Mouse (Mus musculus): ENCODE data around the gene Tesc. TPM values are rescaled to one million over a fixed set of nuclear protein-coding genes. Genes with fewer than 3 reads are reported as not detected.

Tesc gene
- polyA plus RNA-seq, 1 experiment, result not detected

DNA sequence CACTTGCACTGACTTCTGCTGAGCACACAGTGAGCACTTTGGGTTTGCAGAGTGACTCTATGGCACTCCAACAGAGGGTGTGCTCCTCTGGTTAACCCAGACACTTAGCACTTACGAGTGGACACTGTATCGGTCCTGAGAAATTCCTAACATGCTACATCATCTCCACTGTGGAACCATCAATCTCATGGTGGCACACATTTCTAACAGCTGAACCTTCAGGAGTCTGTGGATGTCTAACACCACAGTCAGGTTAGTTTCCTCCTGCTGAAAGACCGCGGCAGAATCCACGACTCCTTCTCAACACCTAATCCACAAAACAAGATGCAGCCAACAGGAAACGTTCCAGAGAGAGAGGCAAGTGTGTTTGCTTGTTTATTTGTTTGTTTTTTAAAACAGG, 51.0 kb downstream of the Tesc start:
- Histone ChIP-seq H3K4me3 (ENCODE audit: insufficient read depth, low read length) (no peak overlapping the region), H3K27ac (ENCODE audit: insufficient read depth, low read depth, low read length) (no peak overlapping the region), H3K4me1 (ENCODE audit: control insufficient read depth, insufficient read depth, low read length) (0 out of 2 replicates have a peak, but pooled peaks cover 3% of the 10 kb centered on the region)
- TF ChIP-seq POLR2A (IDR thresholded peaks at IDR 0.05; ENCODE audit: borderline replicate concordance, low read depth, low read length) (no peak), CTCF (IDR thresholded peaks at IDR 0.05; ENCODE audit: low read depth, low read length) (no peak)

DNA sequence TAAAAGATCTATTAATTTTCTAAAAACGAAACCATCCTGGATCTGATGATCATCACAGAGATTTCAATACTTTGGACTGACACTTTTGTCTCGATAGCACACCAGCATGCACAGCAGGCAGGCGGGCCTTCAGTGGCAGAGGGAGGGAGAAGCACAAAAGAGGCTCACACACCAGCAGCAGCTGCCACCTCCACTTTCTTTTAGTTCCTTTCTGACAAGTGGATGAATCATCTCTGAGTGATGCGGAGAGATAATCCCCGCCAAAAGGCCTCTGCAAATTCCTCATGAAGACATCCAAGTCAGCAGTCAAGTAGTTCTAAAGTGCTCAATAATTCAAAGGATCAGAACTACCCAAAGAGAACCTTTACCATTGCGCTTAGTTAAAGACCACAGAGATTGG, 51.8 kb downstream of the Tesc start:
- Histone ChIP-seq H3K27ac (ENCODE audit: insufficient read depth, low read depth, low read length) (no peak overlapping the region), H3K4me3 (ENCODE audit: insufficient read depth, low read length) (no peak overlapping the region), H3K4me1 (ENCODE audit: control insufficient read depth, insufficient read depth, low read length) (peaks cover 5% of the 10 kb centered on the region; the same call in 1 of the 2 replicates)
- TF ChIP-seq POLR2A (IDR thresholded peaks at IDR 0.05; ENCODE audit: borderline replicate concordance, low read depth, low read length), result no peak
- no peak for TF ChIP-seq CTCF (IDR thresholded peaks at IDR 0.05; ENCODE audit: low read depth, low read length)

- Histone ChIP-seq H3K27ac (ENCODE audit: insufficient read depth, low read depth, low read length) (no peak overlapping the region), H3K4me1 (ENCODE audit: control insufficient read depth, insufficient read depth, low read length) (peaks cover 5% of the 10 kb centered on the region; the same call in 1 of the 2 replicates), H3K4me3 (ENCODE audit: insufficient read depth, low read length) (no peak overlapping the region)
- TF ChIP-seq POLR2A (IDR thresholded peaks at IDR 0.05; ENCODE audit: borderline replicate concordance, low read depth, low read length) (no peak), CTCF (IDR thresholded peaks at IDR 0.05; ENCODE audit: low read depth, low read length) (no peak)
Measured at GRCm38 (mm10) chr5:118079839-118080250, 52.3 kb downstream of the Tesc start.

DNA sequence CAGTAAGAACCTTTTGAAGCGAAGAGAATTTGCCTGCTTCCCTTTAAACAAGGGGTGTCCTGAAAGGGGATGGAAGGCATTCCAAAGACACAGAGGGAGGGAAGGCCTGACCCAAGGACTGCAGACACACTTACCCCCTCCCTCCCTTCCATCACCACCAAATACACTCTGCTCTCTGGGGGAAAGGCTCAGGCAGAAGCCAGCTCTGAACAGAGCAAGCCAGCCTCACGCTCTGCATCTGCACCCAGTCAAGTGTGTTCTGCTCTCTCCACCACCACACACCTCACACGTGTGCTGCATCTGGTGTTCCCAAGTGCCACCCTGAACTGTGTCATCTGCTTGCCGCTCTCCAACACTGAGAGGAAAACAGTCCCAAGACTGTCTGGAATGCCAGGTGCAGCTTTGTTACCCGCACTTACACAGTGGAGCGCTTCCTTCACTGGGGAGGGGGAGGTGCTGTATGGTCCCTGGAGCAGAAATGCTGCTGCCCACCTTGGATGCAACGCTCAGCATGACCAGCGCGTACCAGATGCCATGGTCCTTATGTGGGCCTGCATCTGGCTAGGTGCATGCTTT, 53.9 kb downstream of the Tesc start:
- peaks cover 5% of the 10 kb centered on the region; the same call in 1 of the 2 replicates for H3K4me1 ChIP-seq (ENCODE audit: control insufficient read depth, insufficient read depth, low read length)
- no peak overlapping the region for H3K27ac ChIP-seq (ENCODE audit: insufficient read depth, low read depth, low read length)
- TF ChIP-seq POLR2A (IDR thresholded peaks at IDR 0.05; ENCODE audit: borderline replicate concordance, low read depth, low read length) (no peak), CTCF (IDR thresholded peaks at IDR 0.05; ENCODE audit: low read depth, low read length) (no peak)
- no peak overlapping the region for H3K4me3 ChIP-seq (ENCODE audit: insufficient read depth, low read length)

DNA sequence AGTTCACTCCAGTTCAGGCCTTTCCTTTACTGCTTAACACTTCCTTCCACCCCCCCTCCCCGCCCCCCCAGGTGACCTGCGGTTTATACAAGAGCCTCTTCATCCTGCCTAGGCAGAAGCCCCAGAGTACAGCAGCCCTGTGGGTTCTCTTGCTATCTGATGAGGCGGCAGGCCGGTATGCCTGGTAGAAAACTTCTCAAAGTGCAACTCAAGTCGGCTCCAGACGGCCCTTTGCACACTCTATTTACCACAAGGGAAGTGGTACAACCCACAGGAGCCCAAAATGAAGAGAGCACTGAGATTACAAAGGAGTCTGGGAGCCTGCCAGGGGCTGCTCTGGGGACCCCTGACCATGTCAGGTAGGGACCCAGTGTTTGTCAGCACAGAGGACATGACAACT, 54.5 kb downstream of the Tesc start:
- H3K4me1 ChIP-seq (ENCODE audit: control insufficient read depth, insufficient read depth, low read length), result peaks cover 5% of the 10 kb centered on the region; the same call in 1 of the 2 replicates

DNA sequence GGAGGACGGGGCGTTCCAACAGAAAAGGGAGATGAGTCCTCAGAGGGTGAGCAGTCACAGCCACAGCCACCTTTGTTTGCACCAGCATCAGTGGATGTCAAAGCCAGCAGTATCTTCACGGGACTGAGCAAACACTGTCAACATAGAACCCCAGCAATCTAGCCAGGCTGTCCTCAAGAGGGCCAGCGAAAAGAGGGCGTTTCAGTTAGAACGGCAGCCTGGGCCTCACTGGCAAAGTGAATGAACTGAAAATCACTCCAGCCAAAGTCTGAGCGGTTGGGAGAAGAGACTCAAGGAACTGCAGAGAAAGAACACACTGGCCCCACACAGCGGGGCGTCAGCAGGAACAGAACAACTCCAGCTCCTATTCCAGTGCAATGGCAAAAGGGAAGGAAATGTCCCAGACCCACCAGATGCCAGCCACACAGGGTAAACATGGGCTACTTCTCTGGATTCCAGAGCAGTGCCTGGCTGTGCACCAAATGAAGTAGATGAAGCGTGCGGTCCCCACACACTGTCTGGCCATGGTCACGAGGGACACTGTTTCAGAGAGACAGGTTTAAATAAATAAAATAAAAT, 55.6 kb downstream of the Tesc start:
- no peak overlapping the region for H3K27ac ChIP-seq (ENCODE audit: insufficient read depth, low read depth, low read length)
- peaks cover 5% of the 10 kb centered on the region; the same call in 1 of the 2 replicates for H3K4me1 ChIP-seq (ENCODE audit: control insufficient read depth, insufficient read depth, low read length)
- H3K4me3 ChIP-seq (ENCODE audit: insufficient read depth, low read length), result no peak overlapping the region
- no peak for TF ChIP-seq CTCF (IDR thresholded peaks at IDR 0.05; ENCODE audit: low read depth, low read length)
- no peak for TF ChIP-seq POLR2A (IDR thresholded peaks at IDR 0.05; ENCODE audit: borderline replicate concordance, low read depth, low read length)

More for the DNA sequence above, 54.5 kb downstream of the Tesc start:
- no peak for TF ChIP-seq POLR2A (IDR thresholded peaks at IDR 0.05; ENCODE audit: borderline replicate concordance, low read depth, low read length)
- TF ChIP-seq CTCF (IDR thresholded peaks at IDR 0.05; ENCODE audit: low read depth, low read length), result no peak
- H3K4me3 ChIP-seq (ENCODE audit: insufficient read depth, low read length), result no peak overlapping the region
- H3K27ac ChIP-seq (ENCODE audit: insufficient read depth, low read depth, low read length), result no peak overlapping the region

- Histone ChIP-seq H3K4me1 (ENCODE audit: control insufficient read depth, insufficient read depth, low read length) (peaks cover 5% of the 10 kb centered on the region; the same call in 1 of the 2 replicates), H3K4me3 (ENCODE audit: insufficient read depth, low read length) (no peak overlapping the region), H3K27ac (ENCODE audit: insufficient read depth, low read depth, low read length) (no peak overlapping the region)
- TF ChIP-seq CTCF (IDR thresholded peaks at IDR 0.05; ENCODE audit: low read depth, low read length), result no peak
- TF ChIP-seq POLR2A (IDR thresholded peaks at IDR 0.05; ENCODE audit: borderline replicate concordance, low read depth, low read length), result no peak
Measured at GRCm38 (mm10) chr5:118084171-118084727, 56.7 kb downstream of the Tesc start.

GRCm38 (mm10) chr5:118085313-118085712, 57.8 kb downstream of the Tesc start:
- H3K27ac ChIP-seq (ENCODE audit: insufficient read depth, low read depth, low read length), result no peak overlapping the region
- TF ChIP-seq POLR2A (IDR thresholded peaks at IDR 0.05; ENCODE audit: borderline replicate concordance, low read depth, low read length) (no peak), CTCF (IDR thresholded peaks at IDR 0.05; ENCODE audit: low read depth, low read length) (no peak)
- peaks cover 2% of the 10 kb centered on the region; the same call in 1 of the 2 replicates for H3K4me1 ChIP-seq (ENCODE audit: control insufficient read depth, insufficient read depth, low read length)
- no peak overlapping the region for H3K4me3 ChIP-seq (ENCODE audit: insufficient read depth, low read length)

GRCm38 (mm10) chr5:118086956-118087355, 59.4 kb downstream of the Tesc start:
- TF ChIP-seq POLR2A (IDR thresholded peaks at IDR 0.05; ENCODE audit: borderline replicate concordance, low read depth, low read length) (no peak), CTCF (IDR thresholded peaks at IDR 0.05; ENCODE audit: low read depth, low read length) (no peak)
- no peak overlapping the region for H3K4me3 ChIP-seq (ENCODE audit: insufficient read depth, low read length)
- no peak overlapping the region for H3K27ac ChIP-seq (ENCODE audit: insufficient read depth, low read depth, low read length)
- peaks cover 2% of the 10 kb centered on the region; the same call in 1 of the 2 replicates for H3K4me1 ChIP-seq (ENCODE audit: control insufficient read depth, insufficient read depth, low read length)

GRCm38 (mm10) chr5:118089102-118089501, 61.6 kb downstream of the Tesc start:
- Histone ChIP-seq H3K4me3 (ENCODE audit: insufficient read depth, low read length) (no peak overlapping the region), H3K4me1 (ENCODE audit: control insufficient read depth, insufficient read depth, low read length) (no peaks in the 10 kb centered on the region), H3K27ac (ENCODE audit: insufficient read depth, low read depth, low read length) (no peak overlapping the region)
- TF ChIP-seq POLR2A (IDR thresholded peaks at IDR 0.05; ENCODE audit: borderline replicate concordance, low read depth, low read length), result no peak
- TF ChIP-seq CTCF (IDR thresholded peaks at IDR 0.05; ENCODE audit: low read depth, low read length), result no peak
